Mouse (Mus musculus) embryonic facial prominence, embryonic 11.5 days (tissue): ENCODE data around the gene Naa16. TPM values are rescaled to one million over a fixed set of nuclear protein-coding genes. Genes with fewer than 3 reads are reported as not detected.
A peak's percentile ranks its signal among the peaks of the same experiment; 100 is the strongest.
"Not testable (repeated sequence)": the region's sequence is repeated elsewhere in the genome, so short reads cannot be mapped to it uniquely, and the experiment has no call there.

Source experiments
- ATAC-seq: fragments of 200-750 bp; cut with Nextera tagmentation; replicated peaks from 2 replicates; pipeline ENCODE4 v1.8.0; 2017; ENCODE audit warnings: low read depth; ENCODE audit not compliant: insufficient number of reproducible peaks, low FRiP score, low TSS enrichment
- DNase-seq: peaks from one replicate; pipeline ENCODE4 v3.0.0-alpha.2; 2015; ENCODE audit warnings: low spot score
- H3K27ac ChIP-seq: fragments of 300-500 bp; sonication (generic); replicated peaks from 2 replicates; pipeline ENCODE4 v1.5.1; 2014; ENCODE audit warnings: mild to moderate bottlenecking, low read depth, low read length, control low read depth
- H3K27me3 ChIP-seq: fragments of 300-500 bp; sonication (generic); 2 replicates; pipeline ENCODE4 v1.6.1; 2014; ENCODE audit warnings: mild to moderate bottlenecking, low read length, moderate library complexity, mixed read lengths; ENCODE audit not compliant: control insufficient read depth, insufficient read depth
- H3K36me3 ChIP-seq: fragments of 300-500 bp; sonication (generic); replicated peaks from 2 replicates; pipeline ENCODE4 v1.6.1; 2014; ENCODE audit warnings: low read depth, mild to moderate bottlenecking, low read length, moderate library complexity, mixed read lengths; ENCODE audit not compliant: control insufficient read depth, insufficient read depth
- H3K4me1 ChIP-seq: fragments of 300-500 bp; sonication (generic); 2 replicates; pipeline ENCODE4 v1.6.1; 2014; ENCODE audit warnings: low read length, mixed read lengths; ENCODE audit not compliant: control insufficient read depth, insufficient read depth
- H3K4me2 ChIP-seq: fragments of 300-500 bp; sonication (generic); 2 replicates; pipeline ENCODE4 v1.6.1; 2014; ENCODE audit warnings: low read depth, mild to moderate bottlenecking, control low read depth, low read length, moderate library complexity
- H3K4me3 ChIP-seq: fragments of 300-500 bp; sonication (generic); 2 replicates; pipeline ENCODE4 v1.5.1; 2014; ENCODE audit warnings: low read depth, low read length, control low read depth
- H3K9ac ChIP-seq: fragments of 300-500 bp; sonication (generic); replicated peaks from 2 replicates; pipeline ENCODE4 v1.6.1; 2014; ENCODE audit warnings: mild to moderate bottlenecking, control low read depth, low read length
- H3K9me3 ChIP-seq: fragments of 300-500 bp; sonication (generic); replicated peaks from 2 replicates; pipeline ENCODE4 v1.6.1; 2016; ENCODE audit warnings: mild to moderate bottlenecking, low read length, inconsistent platforms, mixed read lengths; ENCODE audit not compliant: control insufficient read depth
- WGBS: fragments of 180-500 bp; shearing (Covaris S2); extraction: QIAGEN DNeasy Blood & Tissue Kit; methylation state at CpG from one replicate; pipeline ENCODE4 v1.1.7; 2014; 5-methylcytosine and 5-hydroxymethylcytosine counted together
- polyA plus RNA-seq: library from polyadenylated mRNA; unstranded; fragments of >200 nt; fragmentation: Nextera tagmentation; extraction: Ambion mirVana; gene quantifications from 2 replicates; pipeline ENCODE4 v1.2.1, GENCODE M21; 2014

Gene Naa16
- polyA plus RNA-seq = 41.3 and 49.4 TPM in 2 replicates

- peak within 1 kb of the TSS; percentile 97 for H3K27ac ChIP-seq
- H3K36me3 ChIP-seq = no peaks in the 10 kb centered on the region
- under 1% methylated on average over 71 of the region's 71 CpGs for WGBS
- ATAC-seq (peak; percentile 95), DNase-seq (peak; percentile 97)
- H3K27me3 ChIP-seq = no peaks in the 10 kb centered on the region
- no peaks in the 10 kb centered on the region for H3K4me1 ChIP-seq
- peak within 1 kb of the TSS; percentile 78 for H3K4me3 ChIP-seq
- no peaks in the 10 kb centered on the region for H3K9me3 ChIP-seq
- peak within 1 kb of the TSS; percentile 96 for H3K9ac ChIP-seq
- H3K4me2 ChIP-seq = peak within 1 kb of the TSS; percentile 80
Observed at GRCm38 (mm10) chr14:79390265-79390926, at the start of gene Naa16. Gene Naa16, minus strand, starts transcription at chr14:79390778.

GRCm38 (mm10) chr14:79434068-79434467, 43.5 kb upstream of the Naa16 start:
- no peak overlapping the region for H3K27ac ChIP-seq
- DNase-seq (no peak), ATAC-seq (no peak)
- no peak overlapping the region for H3K4me3 ChIP-seq
- 80% methylated on average over 1 of the region's 1 CpGs for WGBS
- H3K36me3 ChIP-seq = no peaks in the 10 kb centered on the region
- H3K4me2 ChIP-seq = no peak overlapping the region
- no peak overlapping the region for H3K9ac ChIP-seq
- no peaks in the 10 kb centered on the region for H3K27me3 ChIP-seq
- no peaks in the 10 kb centered on the region for H3K4me1 ChIP-seq
- no peaks in the 10 kb centered on the region for H3K9me3 ChIP-seq

- peak overlapping the region; percentile 75 for H3K9ac ChIP-seq
- ATAC-seq = peak; percentile 51
- H3K27ac ChIP-seq, H3K27me3 ChIP-seq, DNase-seq, H3K36me3 ChIP-seq, H3K9me3 ChIP-seq, H3K4me1 ChIP-seq: not testable (repeated sequence)
- peak overlapping the region; percentile 40 for H3K4me2 ChIP-seq
- 74% methylated on average over 6 of the region's 59 CpGs for WGBS
- H3K4me3 ChIP-seq = peak overlapping the region; percentile 50
Observed at GRCm38 (mm10) chr14:79426730-79427365, 36.3 kb upstream of the Naa16 start.

- Histone ChIP-seq H3K9me3 (peaks cover 10% of the 10 kb centered on the region; the same call in 1 of the 2 replicates), H3K4me3 (peak within 1 kb of the TSS; percentile 50), H3K27ac (0 out of 2 replicates have a peak within 1 kb of the TSS, but pooled peaks have one; percentile 38), H3K9ac (peak within 1 kb of the TSS; percentile 75), H3K4me1 (no peaks in the 10 kb centered on the region), H3K27me3 (no peaks in the 10 kb centered on the region), H3K36me3 (peaks cover 5% of the 10 kb centered on the region), H3K4me2 (peak within 1 kb of the TSS; percentile 40)
- DNase-seq = peak; percentile 96
- WGBS = under 1% methylated on average over 44 of the region's 44 CpGs
- ATAC-seq = peak; percentile 98
Observed at GRCm38 (mm10) chr14:79425979-79426729, 35.6 kb upstream of the Naa16 start, which contains the start of gene Kbtbd7. Gene Kbtbd7, plus strand, starts transcription at chr14:79426511.

- no peaks in the 10 kb centered on the region for H3K4me1 ChIP-seq
- peak; percentile 48; the same call in 1 of the 2 replicates for ATAC-seq
- 46% methylated on average over 20 of the region's 20 CpGs for WGBS
- no peaks in the 10 kb centered on the region; the same call in 1 of the 2 replicates for H3K36me3 ChIP-seq
- no peak overlapping the region for H3K9ac ChIP-seq
- no peak overlapping the region for H3K4me2 ChIP-seq
- no peaks in the 10 kb centered on the region for H3K9me3 ChIP-seq
- DNase-seq = no peak
- no peaks in the 10 kb centered on the region for H3K27me3 ChIP-seq
- no peak overlapping the region for H3K27ac ChIP-seq
- no peak overlapping the region for H3K4me3 ChIP-seq
Observed at GRCm38 (mm10) chr14:79420083-79420685, 29.6 kb upstream of the Naa16 start.

DNA sequence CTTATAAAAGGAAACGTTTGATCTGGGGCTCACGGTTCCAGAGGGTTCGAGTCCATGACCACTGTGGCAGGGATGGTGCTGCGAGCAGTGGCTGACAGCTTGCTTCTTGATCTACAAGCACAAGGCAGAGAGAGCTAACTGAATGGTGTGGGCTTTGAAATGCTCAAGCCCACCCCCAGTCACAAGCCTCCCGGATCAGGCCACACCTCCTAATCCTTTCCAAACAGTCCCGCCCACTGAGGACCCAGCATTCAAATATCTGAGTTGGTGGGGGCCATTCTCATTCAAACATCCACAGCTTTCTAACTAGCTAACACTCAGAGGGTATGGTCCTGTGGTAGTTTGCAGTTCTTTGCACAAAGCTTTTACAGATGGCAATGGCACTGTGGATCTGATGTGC, 22.5 kb upstream of the Naa16 start:
- Histone ChIP-seq H3K36me3 (no peaks in the 10 kb centered on the region), H3K4me2 (no peak overlapping the region), H3K27me3 (no peaks in the 10 kb centered on the region), H3K9me3 (no peaks in the 10 kb centered on the region), H3K4me3 (no peak overlapping the region), H3K4me1 (no peaks in the 10 kb centered on the region), H3K9ac (no peak overlapping the region), H3K27ac (no peak overlapping the region)
- WGBS = 88% methylated on average over 6 of the region's 6 CpGs
- no peak for ATAC-seq
- DNase-seq = no peak

- WGBS = 77% methylated on average over 2 of the region's 2 CpGs
- no peaks in the 10 kb centered on the region for H3K4me1 ChIP-seq
- DNase-seq = no peak
- no peak overlapping the region for H3K27ac ChIP-seq
- no peak for ATAC-seq
- H3K9me3 ChIP-seq = no peaks in the 10 kb centered on the region
- H3K4me3 ChIP-seq = no peak overlapping the region
- H3K27me3 ChIP-seq = no peaks in the 10 kb centered on the region
- H3K36me3 ChIP-seq = no peaks in the 10 kb centered on the region
- no peak overlapping the region for H3K9ac ChIP-seq
- H3K4me2 ChIP-seq = no peak overlapping the region
Observed at GRCm38 (mm10) chr14:79410662-79411061, 20.1 kb upstream of the Naa16 start.
